Mouse (Mus musculus) kidney, postnatal 0 days (tissue): ENCODE measurements around the gene Eftud2. TPM values are rescaled to one million over a fixed set of nuclear protein-coding genes. Genes with fewer than 3 reads are reported as not detected.
A peak's percentile ranks its signal among the peaks of the same experiment; 100 is the strongest.

Experiments used
- ATAC-seq: fragments of 200-750 bp; cut with Nextera tagmentation; replicated peaks from 2 replicates; pipeline ENCODE4 v1.8.0; 2017; ENCODE audit warnings: low read depth, moderate number of reproducible peaks, moderate TSS enrichment, moderate library complexity; ENCODE audit not compliant: low FRiP score
- DNase-seq: peaks from one replicate; pipeline ENCODE4 v3.0.0-alpha.2; 2016; ENCODE audit warnings: low spot score
- H3K27ac ChIP-seq: fragments of 300-500 bp; sonication (generic); 2 replicates; pipeline ENCODE4 v1.5.1; 2014; ENCODE audit warnings: mild to moderate bottlenecking
- H3K27me3 ChIP-seq: fragments of 300-500 bp; sonication (generic); 2 replicates; pipeline ENCODE4 v1.6.1; 2014; ENCODE audit warnings: low read length, mixed read lengths; ENCODE audit not compliant: insufficient read depth
- H3K36me3 ChIP-seq: fragments of 300-500 bp; sonication (generic); 2 replicates; pipeline ENCODE4 v1.6.1; 2014; ENCODE audit warnings: low read length, mixed read lengths; ENCODE audit not compliant: insufficient read depth
- H3K4me1 ChIP-seq: fragments of 300-500 bp; sonication (generic); replicated peaks from 2 replicates; pipeline ENCODE4 v1.6.1; 2014; ENCODE audit warnings: antibody characterized with exemption, low read length, mixed read lengths; ENCODE audit not compliant: insufficient read depth
- H3K4me2 ChIP-seq: fragments of 300-500 bp; sonication (generic); 2 replicates; pipeline ENCODE4 v1.6.1; 2014; ENCODE audit warnings: mild to moderate bottlenecking, low read length, moderate library complexity, mixed read lengths
- H3K4me3 ChIP-seq: fragments of 300-500 bp; sonication (generic); replicated peaks from 2 replicates; pipeline ENCODE4 v1.5.1; 2014; ENCODE audit warnings: low read depth, low read length
- H3K9ac ChIP-seq: fragments of 300-500 bp; sonication (generic); 2 replicates; pipeline ENCODE4 v1.6.1; 2014; ENCODE audit warnings: low read depth, low read length
- H3K9me3 ChIP-seq: fragments of 300-500 bp; sonication (generic); replicated peaks from 2 replicates; pipeline ENCODE4 v1.6.1; 2016; ENCODE audit warnings: low read length, inconsistent platforms, mixed read lengths
- CTCF ChIP-seq: IDR thresholded peaks from 2 replicates; pipeline ENCODE4 v1.5.1; 2016; ENCODE audit warnings: antibody characterized with exemption, low read depth, mild to moderate bottlenecking, moderate library complexity
- WGBS: fragments of 180-500 bp; shearing (Covaris S2); extraction: QIAGEN DNeasy Blood & Tissue Kit; methylation state at CpG from one replicate; pipeline ENCODE4 v1.1.7; 2014; 5-methylcytosine and 5-hydroxymethylcytosine counted together
- polyA plus RNA-seq: library from polyadenylated mRNA; unstranded; fragments of >200 nt; fragmentation: Nextera tagmentation; extraction: Ambion mirVana; gene quantifications from 2 replicates; pipeline ENCODE4 v1.2.1, GENCODE M21; 2015

Gene Eftud2
- polyA plus RNA-seq, 1 experiment from 2014 or later: 127 TPM

GRCm38 (mm10) chr11:102858951-102859350, 21.8 kb downstream of the Eftud2 start:
- DNase-seq (no peak), ATAC-seq (no peak)
- Histone ChIP-seq H3K27ac (no peak overlapping the region), H3K27me3 (no peaks in the 10 kb centered on the region), H3K9me3 (no peaks in the 10 kb centered on the region), H3K4me1 (no peaks in the 10 kb centered on the region), H3K9ac (no peak overlapping the region), H3K4me2 (no peak overlapping the region), H3K4me3 (no peak overlapping the region), H3K36me3 (peaks cover 68% of the 10 kb centered on the region)
- TF ChIP-seq CTCF: no peak
- 72% methylated on average over 11 of the region's 11 CpGs for WGBS

- no peaks in the 10 kb centered on the region for H3K9me3 ChIP-seq
- ATAC-seq (no peak), DNase-seq (no peak)
- no peak overlapping the region for H3K4me3 ChIP-seq
- no peak overlapping the region for H3K4me2 ChIP-seq
- TF ChIP-seq CTCF: no peak
- H3K27me3 ChIP-seq: no peaks in the 10 kb centered on the region
- H3K9ac ChIP-seq: no peak overlapping the region
- WGBS: 80% methylated on average over 6 of the region's 6 CpGs
- H3K27ac ChIP-seq: no peak overlapping the region
- no peaks in the 10 kb centered on the region for H3K4me1 ChIP-seq
- peaks cover 64% of the 10 kb centered on the region for H3K36me3 ChIP-seq
Observed at GRCm38 (mm10) chr11:102855941-102856340, 24.8 kb downstream of the Eftud2 start.

- peak; percentile 55 for TF ChIP-seq CTCF
- H3K9me3 ChIP-seq: no peaks in the 10 kb centered on the region
- DNase-seq: peak; percentile 19
- ATAC-seq: no peak
- H3K9ac ChIP-seq: no peak overlapping the region
- H3K4me1 ChIP-seq: no peaks in the 10 kb centered on the region
- no peak overlapping the region for H3K27ac ChIP-seq
- H3K27me3 ChIP-seq: no peaks in the 10 kb centered on the region
- peaks cover 65% of the 10 kb centered on the region for H3K36me3 ChIP-seq
- no peak overlapping the region for H3K4me3 ChIP-seq
- H3K4me2 ChIP-seq: no peak overlapping the region
Observed at GRCm38 (mm10) chr11:102853760-102854159, 27.0 kb downstream of the Eftud2 start.

GRCm38 (mm10) chr11:102851883-102852282, 28.9 kb downstream of the Eftud2 start:
- TF ChIP-seq CTCF: peak; percentile 81
- Histone ChIP-seq H3K4me2 (no peak overlapping the region), H3K36me3 (peaks cover 71% of the 10 kb centered on the region), H3K27me3 (no peaks in the 10 kb centered on the region), H3K4me1 (no peaks in the 10 kb centered on the region), H3K9me3 (no peaks in the 10 kb centered on the region), H3K9ac (no peak overlapping the region), H3K27ac (no peak overlapping the region), H3K4me3 (no peak overlapping the region)
- DNase-seq (peak; percentile 78), ATAC-seq (peak; percentile 61; the same call in 1 of the 2 replicates)
- 64% methylated on average over 5 of the region's 5 CpGs for WGBS

- ATAC-seq (no peak), DNase-seq (no peak)
- H3K4me1 ChIP-seq: no peaks in the 10 kb centered on the region
- WGBS: 63% methylated on average over 10 of the region's 10 CpGs
- no peaks in the 10 kb centered on the region for H3K27me3 ChIP-seq
- H3K36me3 ChIP-seq: peaks cover 81% of the 10 kb centered on the region
- no peak overlapping the region for H3K27ac ChIP-seq
- H3K4me2 ChIP-seq: no peak overlapping the region
- H3K9me3 ChIP-seq: no peaks in the 10 kb centered on the region
- no peak overlapping the region for H3K9ac ChIP-seq
- H3K4me3 ChIP-seq: no peak overlapping the region
- TF ChIP-seq CTCF: no peak
Observed at GRCm38 (mm10) chr11:102845926-102846325, 34.9 kb downstream of the Eftud2 start.

GRCm38 (mm10) chr11:102838616-102839150, 42.1 kb downstream of the Eftud2 start:
- Histone ChIP-seq H3K9me3 (no peaks in the 10 kb centered on the region), H3K4me1 (no peaks in the 10 kb centered on the region), H3K4me3 (no peak overlapping the region), H3K36me3 (peaks cover 49% of the 10 kb centered on the region), H3K27ac (peak overlapping the region; percentile 47), H3K27me3 (no peaks in the 10 kb centered on the region), H3K9ac (no peak overlapping the region), H3K4me2 (no peak overlapping the region)
- no peak for ATAC-seq
- no peak for TF ChIP-seq CTCF
- no peak for DNase-seq
- WGBS: 86% methylated on average over 9 of the region's 9 CpGs

- Histone ChIP-seq H3K4me2 (no peak overlapping the region), H3K4me1 (0 out of 2 replicates have a peak, but pooled peaks cover 2% of the 10 kb centered on the region), H3K9ac (no peak overlapping the region), H3K27ac (peak overlapping the region; percentile 47; the same call in 1 of the 2 replicates), H3K4me3 (no peak overlapping the region), H3K27me3 (no peaks in the 10 kb centered on the region), H3K36me3 (peaks cover 44% of the 10 kb centered on the region), H3K9me3 (no peaks in the 10 kb centered on the region)
- no peak for TF ChIP-seq CTCF
- ATAC-seq (no peak), DNase-seq (no peak)
- 92% methylated on average over 2 of the region's 2 CpGs for WGBS
Observed at GRCm38 (mm10) chr11:102838126-102838525, 42.7 kb downstream of the Eftud2 start.
